Mouse (Mus musculus): ENCODE measurements around the gene Nfe2l2. TPM values are rescaled to one million over a fixed set of nuclear protein-coding genes. Genes with fewer than 3 reads are reported as not detected.
A peak's percentile ranks its signal among the peaks of the same experiment; 100 is the strongest.

The Nfe2l2 gene
- polyA plus RNA-seq, 1 experiment from 2014 or later = 56.1 TPM

GRCm38 (mm10) chr2:75706435-75706834 is 2.0 kb upstream of the Nfe2l2 start:
- Histone ChIP-seq H3K9me3 (replicated peaks) (no peaks in the 10 kb centered on the region), H3K4me2 (replicated peaks) (no peak overlapping the region), H3K4me3 (replicated peaks) (no peak overlapping the region), H3K27ac (replicated peaks) (0 out of 2 replicates have a peak overlapping the region, but pooled peaks have one; percentile 18), H3K9ac (no peak overlapping the region), H3K27me3 (no peaks in the 10 kb centered on the region), H3K4me1 (peaks cover 20% of the 10 kb centered on the region), H3K36me3 (no peaks in the 10 kb centered on the region)
- no peak for ATAC-seq (ENCODE audit: insufficient number of reproducible peaks, low FRiP score, low TSS enrichment, low read depth)
- 63% methylated on average over 5 of the region's 5 CpGs for WGBS

- Histone ChIP-seq H3K4me3 (replicated peaks) (peak overlapping the region; percentile 89), H3K4me1 (peaks cover 30% of the 10 kb centered on the region), H3K9me3 (replicated peaks) (no peaks in the 10 kb centered on the region), H3K27ac (replicated peaks) (peak overlapping the region; percentile 98), H3K4me2 (replicated peaks) (peak overlapping the region; percentile 83), H3K27me3 (no peaks in the 10 kb centered on the region), H3K36me3 (no peaks in the 10 kb centered on the region), H3K9ac (peak overlapping the region; percentile 82)
- no peak for ATAC-seq (ENCODE audit: insufficient number of reproducible peaks, low FRiP score, low TSS enrichment, low read depth)
- WGBS = 16% methylated on average over 19 of the region's 19 CpGs
These were observed 816 bp upstream of the Nfe2l2 start for GRCm38 (mm10) chr2:75705162-75705752.

GRCm38 (mm10) chr2:75703375-75704181 is 863 bp downstream of the Nfe2l2 start:
- H3K4me2 ChIP-seq (replicated peaks) = peak overlapping the region; percentile 83
- no peaks in the 10 kb centered on the region for H3K9me3 ChIP-seq (replicated peaks)
- H3K4me3 ChIP-seq (replicated peaks) = peak overlapping the region; percentile 89
- WGBS = under 1% methylated on average over 62 of the region's 62 CpGs
- peaks cover 43% of the 10 kb centered on the region for H3K4me1 ChIP-seq
- ATAC-seq (ENCODE audit: insufficient number of reproducible peaks, low FRiP score, low TSS enrichment, low read depth) = peak; percentile 78
- no peaks in the 10 kb centered on the region for H3K36me3 ChIP-seq
- H3K9ac ChIP-seq = peak overlapping the region; percentile 82
- H3K27ac ChIP-seq (replicated peaks) = peak overlapping the region; percentile 98
- no peaks in the 10 kb centered on the region for H3K27me3 ChIP-seq

- Histone ChIP-seq H3K36me3 (no peaks in the 10 kb centered on the region), H3K4me2 (replicated peaks) (peak overlapping the region; percentile 83), H3K4me3 (replicated peaks) (peak overlapping the region; percentile 89), H3K27me3 (no peaks in the 10 kb centered on the region), H3K27ac (replicated peaks) (peak overlapping the region; percentile 98), H3K9ac (peak overlapping the region; percentile 82), H3K9me3 (replicated peaks) (no peaks in the 10 kb centered on the region), H3K4me1 (peaks cover 44% of the 10 kb centered on the region)
- WGBS = 9% methylated on average over 5 of the region's 5 CpGs
- ATAC-seq (ENCODE audit: insufficient number of reproducible peaks, low FRiP score, low TSS enrichment, low read depth) = no peak
These were observed 1.9 kb downstream of the Nfe2l2 start for GRCm38 (mm10) chr2:75702588-75702976.

- Histone ChIP-seq H3K9me3 (replicated peaks) (no peaks in the 10 kb centered on the region), H3K36me3 (no peaks in the 10 kb centered on the region), H3K27me3 (no peaks in the 10 kb centered on the region), H3K4me1 (peaks cover 49% of the 10 kb centered on the region), H3K9ac (no peak overlapping the region), H3K4me2 (replicated peaks) (peak overlapping the region; percentile 83), H3K4me3 (replicated peaks) (peak overlapping the region; percentile 89), H3K27ac (replicated peaks) (peak overlapping the region; percentile 98)
- no peak for ATAC-seq (ENCODE audit: insufficient number of reproducible peaks, low FRiP score, low TSS enrichment, low read depth)
- 60% methylated on average over 9 of the region's 9 CpGs for WGBS
These were observed 2.4 kb downstream of the Nfe2l2 start for GRCm38 (mm10) chr2:75701822-75702587.

GRCm38 (mm10) chr2:75701207-75701606 is 3.2 kb downstream of the Nfe2l2 start:
- Histone ChIP-seq H3K4me2 (replicated peaks) (0 out of 2 replicates have a peak overlapping the region, but pooled peaks have one; percentile 10), H3K27me3 (no peaks in the 10 kb centered on the region), H3K9me3 (replicated peaks) (no peaks in the 10 kb centered on the region), H3K36me3 (no peaks in the 10 kb centered on the region), H3K4me3 (replicated peaks) (no peak overlapping the region), H3K27ac (replicated peaks) (no peak overlapping the region), H3K9ac (no peak overlapping the region), H3K4me1 (peaks cover 52% of the 10 kb centered on the region)
- ATAC-seq (ENCODE audit: insufficient number of reproducible peaks, low FRiP score, low TSS enrichment, low read depth) = no peak
- 65% methylated on average over 3 of the region's 3 CpGs for WGBS

GRCm38 (mm10) chr2:75700543-75700942 is 3.9 kb downstream of the Nfe2l2 start:
- Histone ChIP-seq H3K4me3 (replicated peaks) (no peak overlapping the region), H3K4me2 (replicated peaks) (no peak overlapping the region), H3K9ac (no peak overlapping the region), H3K36me3 (no peaks in the 10 kb centered on the region), H3K9me3 (replicated peaks) (no peaks in the 10 kb centered on the region), H3K4me1 (peaks cover 59% of the 10 kb centered on the region), H3K27me3 (no peaks in the 10 kb centered on the region), H3K27ac (replicated peaks) (no peak overlapping the region)
- WGBS = 85% methylated on average over 3 of the region's 3 CpGs
- no peak for ATAC-seq (ENCODE audit: insufficient number of reproducible peaks, low FRiP score, low TSS enrichment, low read depth)

- ATAC-seq (ENCODE audit: insufficient number of reproducible peaks, low FRiP score, low TSS enrichment, low read depth) = no peak
- 54% methylated on average over 3 of the region's 3 CpGs for WGBS
- H3K4me2 ChIP-seq (replicated peaks) = no peak overlapping the region
- H3K4me1 ChIP-seq = peaks cover 52% of the 10 kb centered on the region
- no peak overlapping the region for H3K4me3 ChIP-seq (replicated peaks)
- no peaks in the 10 kb centered on the region for H3K36me3 ChIP-seq
- no peak overlapping the region for H3K9ac ChIP-seq
- H3K27ac ChIP-seq (replicated peaks) = peak overlapping the region; percentile 53
- H3K9me3 ChIP-seq (replicated peaks) = no peaks in the 10 kb centered on the region
- H3K27me3 ChIP-seq = no peaks in the 10 kb centered on the region
These were observed 5.6 kb downstream of the Nfe2l2 start for GRCm38 (mm10) chr2:75698874-75699273.

GRCm38 (mm10) chr2:75698007-75698406 is 6.4 kb downstream of the Nfe2l2 start:
- Histone ChIP-seq H3K4me1 (peaks cover 59% of the 10 kb centered on the region), H3K4me2 (replicated peaks) (no peak overlapping the region)
- 32% methylated on average over 4 of the region's 4 CpGs for WGBS

GRCm38 (mm10) chr2:75697222-75697621 is 7.2 kb downstream of the Nfe2l2 start:
- Histone ChIP-seq H3K4me2 (replicated peaks) (no peak overlapping the region), H3K9me3 (replicated peaks) (no peaks in the 10 kb centered on the region), H3K4me1 (peaks cover 66% of the 10 kb centered on the region), H3K9ac (no peak overlapping the region), H3K27me3 (no peaks in the 10 kb centered on the region), H3K4me3 (replicated peaks) (no peak overlapping the region), H3K27ac (replicated peaks) (no peak overlapping the region), H3K36me3 (no peaks in the 10 kb centered on the region)
- ATAC-seq (ENCODE audit: insufficient number of reproducible peaks, low FRiP score, low TSS enrichment, low read depth) = no peak
- 87% methylated on average over 3 of the region's 3 CpGs for whole genome bisulfite sequencing

More at GRCm38 (mm10) chr2:75698007-75698406, 6.4 kb downstream of the Nfe2l2 start:
- no peaks in the 10 kb centered on the region for H3K9me3 ChIP-seq (replicated peaks)
- no peaks in the 10 kb centered on the region for H3K27me3 ChIP-seq
- no peak overlapping the region for H3K4me3 ChIP-seq (replicated peaks)
- H3K36me3 ChIP-seq = no peaks in the 10 kb centered on the region
- H3K9ac ChIP-seq = no peak overlapping the region
- H3K27ac ChIP-seq (replicated peaks) = no peak overlapping the region
- no peak for ATAC-seq (ENCODE audit: insufficient number of reproducible peaks, low FRiP score, low TSS enrichment, low read depth)

- H3K27me3 ChIP-seq = no peaks in the 10 kb centered on the region
- no peaks in the 10 kb centered on the region for H3K36me3 ChIP-seq
- no peak overlapping the region for H3K4me2 ChIP-seq (replicated peaks)
- no peak overlapping the region for H3K27ac ChIP-seq (replicated peaks)
- H3K9ac ChIP-seq = no peak overlapping the region
- no peaks in the 10 kb centered on the region for H3K9me3 ChIP-seq (replicated peaks)
- peaks cover 58% of the 10 kb centered on the region for H3K4me1 ChIP-seq
- H3K4me3 ChIP-seq (replicated peaks) = no peak overlapping the region
- 62% methylated on average over 5 of the region's 5 CpGs for WGBS
- ATAC-seq (ENCODE audit: insufficient number of reproducible peaks, low FRiP score, low TSS enrichment, low read depth) = no peak
These were observed 8.1 kb downstream of the Nfe2l2 start for GRCm38 (mm10) chr2:75696371-75696770.
